Mouse (Mus musculus) liver, adult (tissue): ENCODE results near the gene Gpr1.

Experiments
- GATA4 ChIP-seq: IDR thresholded peaks from 2 replicates; pipeline ENCODE4 v1.6.1; 2014; ENCODE audit warnings: mild to moderate bottlenecking, low read length; ENCODE audit not compliant: insufficient replicate concordance

Gene Gpr1

DNA sequence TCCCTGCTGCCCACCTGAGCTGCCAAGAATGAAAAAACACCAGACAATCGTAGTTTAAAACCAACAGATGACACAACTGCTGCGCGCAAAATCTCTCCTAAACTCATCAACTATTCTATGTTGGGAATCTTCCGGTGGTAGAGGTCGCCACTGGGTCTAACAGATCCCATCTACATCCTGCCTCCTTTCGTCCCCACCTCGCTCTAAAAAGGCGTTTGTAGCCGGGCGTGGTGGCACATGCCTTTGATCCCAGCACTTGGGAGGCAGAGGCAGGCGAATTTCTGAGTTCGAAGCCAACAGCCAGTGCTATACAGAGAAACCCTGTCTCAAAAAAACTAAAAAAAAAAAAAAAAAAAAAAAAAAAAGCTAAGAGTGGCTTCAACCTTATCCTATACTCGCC lies 74.1 kb downstream of the Gpr1 start:
- TF ChIP-seq GATA4 = no peak

DNA sequence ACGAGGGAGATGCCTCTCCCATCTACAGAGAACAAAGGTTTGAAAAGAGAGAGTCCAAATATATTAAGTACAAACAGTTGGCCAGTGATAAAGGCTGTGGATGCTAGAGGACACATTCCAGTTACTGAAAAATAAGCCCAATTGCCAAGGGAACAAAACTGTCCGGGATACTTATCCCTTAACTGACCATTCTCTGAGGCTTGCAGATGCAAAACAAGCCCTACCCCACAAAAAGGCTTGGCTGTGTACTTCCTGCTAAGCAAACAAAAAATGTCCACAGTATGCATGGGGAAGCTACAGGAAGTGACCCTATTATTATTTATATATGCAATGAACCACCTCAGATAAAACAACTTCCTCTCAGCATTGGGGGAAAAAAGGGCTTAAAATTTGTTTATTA lies 76.4 kb downstream of the Gpr1 start:
- TF ChIP-seq GATA4 = no peak

DNA sequence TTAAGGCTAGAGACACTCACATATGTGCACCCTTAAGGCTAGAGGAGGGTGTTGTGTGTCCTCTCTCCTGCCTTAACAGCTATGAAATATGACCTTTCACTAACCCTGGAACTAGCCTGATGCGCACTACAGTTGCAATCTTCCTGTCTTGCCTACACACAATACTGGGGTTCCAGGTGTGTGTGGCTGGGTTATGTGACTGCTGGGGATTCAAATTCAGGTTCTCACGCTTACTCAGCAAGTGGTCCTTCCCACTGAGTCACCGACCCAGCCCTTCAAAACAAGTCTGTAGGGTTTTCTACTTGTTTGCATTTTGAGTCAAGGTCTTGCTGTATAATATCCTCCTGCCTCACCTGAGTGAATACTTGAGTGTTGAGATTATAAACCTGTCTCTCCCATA lies 79.8 kb downstream of the Gpr1 start:
- TF ChIP-seq GATA4 = no peak
